Mouse (Mus musculus) T-cell, adult 66 days (primary cell): ENCODE measurements around the gene Lipi. TPM values are rescaled to one million over a fixed set of nuclear protein-coding genes. Genes with fewer than 3 reads are reported as not detected.

Experiments used
- total RNA-seq, 2 experiments: library from RNA; stranded (reverse); gene quantifications; 3 replicates in 1 of 2; 4 replicates in 1 of 2; pipeline ENCODE4 v1.2.4; 2023

Lipi gene
- not detected for total RNA-seq

GRCm38 (mm10) chr16:75585961-75586360, at the start of gene Lipi:
Gene Lipi (minus strand): TSS chr16:75586061.

GRCm38 (mm10) chr16:75592671-75593500, 7.0 kb upstream of the Lipi start, which contains the start of gene Rbm11:
Gene Rbm11 (plus strand): TSS chr16:75592844.

Other genes starting within 250 kb of the Lipi start
- gene Rbm11, start 6.8 kb upstream of the Lipi start, total RNA-seq, result not detected
- 10 to 100 TPM; 14.6 to 16.3 TPM for gene Hspa13, start 181.0 kb upstream of the Lipi start, total RNA-seq